Mouse (Mus musculus) bone marrow, adult 2 months (tissue): Measurements from ENCODE around the gene Poc1a.

ENCODE experiments used
- CTCF ChIP-seq: fragments of 200-500 bp; IDR thresholded peaks from 2 replicates; pipeline ENCODE4 v1.5.1; 2011; ENCODE audit warnings: low read length, control low read depth; ENCODE audit not compliant: control insufficient read depth, insufficient read depth
- POLR2A ChIP-seq: fragments of 200-500 bp; IDR thresholded peaks from 2 replicates; pipeline ENCODE4 v1.6.1; 2011; ENCODE audit warnings: low read depth, mild to moderate bottlenecking, control low read depth, low read length, borderline replicate concordance; ENCODE audit not compliant: control insufficient read depth

- no peak for TF ChIP-seq CTCF
- no peak for TF ChIP-seq POLR2A
Observed at GRCm38 (mm10) chr9:106269879-106270278, 11.0 kb upstream of the Poc1a start.
